Mouse (Mus musculus): ENCODE data around the gene Tpra1.

The Tpra1 gene

GRCm38 (mm10) chr6:88893559-88893958 lies 8.5 kb upstream of the Tpra1 start:
- DNase-seq = peak; percentile 69

GRCm38 (mm10) chr6:88895943-88896342 lies 6.1 kb upstream of the Tpra1 start:
- no peak for DNase-seq

GRCm38 (mm10) chr6:88897246-88897645 lies 4.8 kb upstream of the Tpra1 start:
- no peak for DNase-seq

GRCm38 (mm10) chr6:88898534-88899048 lies 3.5 kb upstream of the Tpra1 start, which contains the start of gene Mcm2:
Gene Mcm2 (minus strand): TSS chr6:88898780.
- DNase-seq = peak; percentile 99

GRCm38 (mm10) chr6:88899086-88899485 lies 3.0 kb upstream of the Tpra1 start:
- DNase-seq = no peak

- no peak for DNase-seq
These were observed 2.4 kb upstream of the Tpra1 start for GRCm38 (mm10) chr6:88899628-88900027.

- peak; percentile 52 for DNase-seq
These were observed 580 bp upstream of the Tpra1 start for GRCm38 (mm10) chr6:88901471-88901870.

GRCm38 (mm10) chr6:88903708-88904107 lies 1.7 kb downstream of the Tpra1 start:
- no peak for DNase-seq

- DNase-seq = no peak
These were observed 2.5 kb downstream of the Tpra1 start for GRCm38 (mm10) chr6:88904456-88904974.

GRCm38 (mm10) chr6:88905042-88905441 lies 3.0 kb downstream of the Tpra1 start:
- DNase-seq = no peak

GRCm38 (mm10) chr6:88906369-88907108 lies 4.5 kb downstream of the Tpra1 start:
- peak; percentile 85 for DNase-seq

- no peak for DNase-seq
These were observed 7.1 kb downstream of the Tpra1 start for GRCm38 (mm10) chr6:88909151-88909550.

GRCm38 (mm10) chr6:88913022-88913421 lies 11.0 kb downstream of the Tpra1 start:
- DNase-seq = no peak

- no peak for DNase-seq
These were observed 11.4 kb downstream of the Tpra1 start for GRCm38 (mm10) chr6:88913440-88913839.

GRCm38 (mm10) chr6:88914799-88915198 lies 12.7 kb downstream of the Tpra1 start:
- no peak for DNase-seq

GRCm38 (mm10) chr6:88915510-88915909 lies 13.5 kb downstream of the Tpra1 start:
- DNase-seq = no peak

GRCm38 (mm10) chr6:88916153-88916552 lies 14.1 kb downstream of the Tpra1 start:
- DNase-seq = peak; percentile 77

GRCm38 (mm10) chr6:88918802-88919201 lies 16.8 kb downstream of the Tpra1 start:
- DNase-seq = peak; percentile 59

GRCm38 (mm10) chr6:88924502-88925275 lies 22.6 kb downstream of the Tpra1 start:
- DNase-seq = peak; percentile 94

- DNase-seq = no peak
These were observed 23.7 kb downstream of the Tpra1 start for GRCm38 (mm10) chr6:88925640-88926205.

GRCm38 (mm10) chr6:88926870-88927269 lies 24.8 kb downstream of the Tpra1 start:
- DNase-seq = peak; percentile 83

GRCm38 (mm10) chr6:88927595-88927994 lies 25.5 kb downstream of the Tpra1 start:
- peak; percentile 89 for DNase-seq

GRCm38 (mm10) chr6:88928026-88928425 lies 26.0 kb downstream of the Tpra1 start:
- DNase-seq = no peak

All from lung, postnatal 36 days (tissue).